Mouse (Mus musculus) forebrain, embryonic 14.5 days (tissue): ENCODE data around the gene Atp2b4. TPM values are rescaled to one million over a fixed set of nuclear protein-coding genes. Genes with fewer than 3 reads are reported as not detected.

Source experiments
- ATAC-seq: fragments of 200-750 bp; cut with Nextera tagmentation; 2 replicates; pipeline ENCODE4 v1.8.0; 2017; ENCODE audit warnings: mild to moderate bottlenecking, moderate library complexity
- DNase-seq: peaks from one replicate; pipeline ENCODE4 v3.0.0-alpha.2; 2015; ENCODE audit warnings: low spot score
- H3K27ac ChIP-seq: fragments of 300-500 bp; sonication (generic); 2 replicates; pipeline ENCODE4 v1.5.1; 2014; ENCODE audit warnings: low read depth, mild to moderate bottlenecking, control low read depth, low read length, moderate library complexity
- H3K27me3 ChIP-seq: fragments of 300-500 bp; sonication (generic); replicated peaks from 2 replicates; pipeline ENCODE4 v1.6.1; 2014; ENCODE audit warnings: low read length, control low read depth, mixed read lengths; ENCODE audit not compliant: control insufficient read depth, insufficient read depth
- H3K36me3 ChIP-seq: fragments of 300-500 bp; sonication (generic); 2 replicates; pipeline ENCODE4 v1.6.1; 2014; ENCODE audit warnings: low read length, control low read depth; ENCODE audit not compliant: control insufficient read depth, insufficient read depth
- H3K4me1 ChIP-seq: fragments of 300-500 bp; sonication (generic); 2 replicates; pipeline ENCODE4 v1.6.1; 2014; ENCODE audit warnings: antibody characterized with exemption, low read length, control low read depth; ENCODE audit not compliant: control insufficient read depth, insufficient read depth
- H3K4me2 ChIP-seq: fragments of 300-500 bp; sonication (generic); 2 replicates; pipeline ENCODE4 v1.6.1; 2014; ENCODE audit warnings: mild to moderate bottlenecking, control low read depth, low read length
- H3K4me3 ChIP-seq: fragments of 300-500 bp; sonication (generic); 2 replicates; pipeline ENCODE4 v1.5.1; 2014; ENCODE audit warnings: low read depth, low read length, control low read depth
- H3K9ac ChIP-seq: fragments of 300-500 bp; sonication (generic); 2 replicates; pipeline ENCODE4 v1.6.1; 2014; ENCODE audit warnings: mild to moderate bottlenecking, low read length, control low read depth, moderate library complexity
- H3K9me3 ChIP-seq: fragments of 300-500 bp; sonication (generic); replicated peaks from 2 replicates; pipeline ENCODE4 v1.6.1; 2016; ENCODE audit warnings: low read length, control low read depth, mixed read lengths; ENCODE audit not compliant: control insufficient read depth
- WGBS: fragments of 180-500 bp; shearing (Covaris S2); extraction: QIAGEN DNeasy Blood & Tissue Kit; methylation state at CpG from one replicate; pipeline ENCODE4 v1.1.7; 2014; 5-methylcytosine and 5-hydroxymethylcytosine counted together
- polyA plus RNA-seq: library from polyadenylated mRNA; unstranded; fragments of >200 nt; fragmentation: Nextera tagmentation; extraction: Ambion mirVana; gene quantifications from 2 replicates; pipeline ENCODE4 v1.2.1, GENCODE M21; 2014

Gene Atp2b4
- polyA plus RNA-seq, 1 experiment from 2014 or later = 10.2 TPM

GRCm38 (mm10) chr1:133744609-133745008 lies 56.2 kb downstream of the Atp2b4 start:
- WGBS = 43% methylated on average over 4 of the region's 4 CpGs
- Histone ChIP-seq H3K36me3 (no peaks in the 10 kb centered on the region), H3K4me3 (no peak overlapping the region), H3K4me2 (no peak overlapping the region), H3K27me3 (no peaks in the 10 kb centered on the region), H3K4me1 (peaks cover 12% of the 10 kb centered on the region), H3K9ac (no peak overlapping the region), H3K27ac (no peak overlapping the region), H3K9me3 (no peaks in the 10 kb centered on the region)
- ATAC-seq (no peak), DNase-seq (peak; percentile 55)

GRCm38 (mm10) chr1:133742517-133742916 lies 58.3 kb downstream of the Atp2b4 start:
- Histone ChIP-seq H3K27me3 (no peaks in the 10 kb centered on the region), H3K4me2 (no peak overlapping the region), H3K4me1 (peaks cover 12% of the 10 kb centered on the region), H3K4me3 (no peak overlapping the region), H3K36me3 (no peaks in the 10 kb centered on the region), H3K27ac (no peak overlapping the region), H3K9ac (no peak overlapping the region), H3K9me3 (no peaks in the 10 kb centered on the region)
- WGBS = 24% methylated on average over 8 of the region's 8 CpGs
- no peak for DNase-seq
- no peak for ATAC-seq

GRCm38 (mm10) chr1:133741881-133742434 lies 58.9 kb downstream of the Atp2b4 start:
- no peak overlapping the region for H3K27ac ChIP-seq
- no peak for DNase-seq

GRCm38 (mm10) chr1:133741171-133741570 lies 59.7 kb downstream of the Atp2b4 start:
- no peaks in the 10 kb centered on the region for H3K36me3 ChIP-seq
- WGBS = 76% methylated on average over 6 of the region's 6 CpGs
- DNase-seq (no peak), ATAC-seq (no peak)
- H3K4me3 ChIP-seq = no peak overlapping the region
- H3K4me1 ChIP-seq = peaks cover 12% of the 10 kb centered on the region
- no peak overlapping the region for H3K27ac ChIP-seq
- no peak overlapping the region for H3K4me2 ChIP-seq
- H3K9ac ChIP-seq = no peak overlapping the region
- no peaks in the 10 kb centered on the region for H3K27me3 ChIP-seq
- no peaks in the 10 kb centered on the region for H3K9me3 ChIP-seq

More at GRCm38 (mm10) chr1:133741881-133742434, 58.9 kb downstream of the Atp2b4 start:
- Histone ChIP-seq H3K4me2 (no peak overlapping the region), H3K4me3 (no peak overlapping the region), H3K4me1 (peaks cover 12% of the 10 kb centered on the region), H3K36me3 (no peaks in the 10 kb centered on the region), H3K27me3 (no peaks in the 10 kb centered on the region), H3K9me3 (no peaks in the 10 kb centered on the region), H3K9ac (no peak overlapping the region)
- WGBS = 46% methylated on average over 11 of the region's 11 CpGs
- ATAC-seq = no peak

- WGBS = 79% methylated on average over 7 of the region's 7 CpGs
- Histone ChIP-seq H3K4me3 (no peak overlapping the region), H3K27me3 (no peaks in the 10 kb centered on the region), H3K9me3 (no peaks in the 10 kb centered on the region), H3K4me1 (peaks cover 6% of the 10 kb centered on the region), H3K9ac (peak overlapping the region; percentile 88; the same call in 1 of the 2 replicates), H3K4me2 (no peak overlapping the region), H3K27ac (no peak overlapping the region), H3K36me3 (0 out of 2 replicates have a peak, but pooled peaks cover 2% of the 10 kb centered on the region)
- ATAC-seq (peak; percentile 14; the same call in 1 of the 2 replicates), DNase-seq (no peak)
These were observed 64.2 kb downstream of the Atp2b4 start for GRCm38 (mm10) chr1:133736664-133737063.

- peaks cover 5% of the 10 kb centered on the region; the same call in 1 of the 2 replicates for H3K36me3 ChIP-seq
- H3K27ac ChIP-seq = no peak overlapping the region
- peak; percentile 91 for DNase-seq
- ATAC-seq = peak; percentile 94
- H3K4me2 ChIP-seq = peak overlapping the region; percentile 54
- H3K4me3 ChIP-seq = peak overlapping the region; percentile 43
- H3K9me3 ChIP-seq = no peaks in the 10 kb centered on the region
- peak overlapping the region; percentile 88 for H3K9ac ChIP-seq
- WGBS = 14% methylated on average over 17 of the region's 17 CpGs
- H3K27me3 ChIP-seq = no peaks in the 10 kb centered on the region
- H3K4me1 ChIP-seq = peaks cover 6% of the 10 kb centered on the region
These were observed 64.7 kb downstream of the Atp2b4 start for GRCm38 (mm10) chr1:133735995-133736652.

- H3K27me3 ChIP-seq = no peaks in the 10 kb centered on the region
- peaks cover 27% of the 10 kb centered on the region for H3K36me3 ChIP-seq
- 70% methylated on average over 11 of the region's 11 CpGs for WGBS
- no peak for ATAC-seq
- peaks cover 6% of the 10 kb centered on the region for H3K4me1 ChIP-seq
- no peak overlapping the region for H3K4me3 ChIP-seq
- H3K4me2 ChIP-seq = no peak overlapping the region
- no peaks in the 10 kb centered on the region for H3K9me3 ChIP-seq
- H3K9ac ChIP-seq = no peak overlapping the region
- DNase-seq = no peak
- no peak overlapping the region for H3K27ac ChIP-seq
These were observed 68.0 kb downstream of the Atp2b4 start for GRCm38 (mm10) chr1:133732814-133733213.

GRCm38 (mm10) chr1:133728339-133728738 lies 72.5 kb downstream of the Atp2b4 start:
- Histone ChIP-seq H3K9me3 (no peaks in the 10 kb centered on the region), H3K4me1 (no peaks in the 10 kb centered on the region), H3K27me3 (no peaks in the 10 kb centered on the region), H3K27ac (no peak overlapping the region), H3K4me3 (no peak overlapping the region), H3K4me2 (no peak overlapping the region), H3K36me3 (peaks cover 35% of the 10 kb centered on the region), H3K9ac (no peak overlapping the region)
- WGBS = 82% methylated on average over 7 of the region's 7 CpGs
- ATAC-seq (no peak), DNase-seq (no peak)

GRCm38 (mm10) chr1:133720342-133720741 lies 80.5 kb downstream of the Atp2b4 start:
- no peaks in the 10 kb centered on the region for H3K9me3 ChIP-seq
- no peak for ATAC-seq
- no peak for DNase-seq
- peaks cover 14% of the 10 kb centered on the region; the same call in 1 of the 2 replicates for H3K36me3 ChIP-seq
- H3K27me3 ChIP-seq = no peaks in the 10 kb centered on the region
- H3K4me3 ChIP-seq = no peak overlapping the region
- no peaks in the 10 kb centered on the region for H3K4me1 ChIP-seq
- no peak overlapping the region for H3K9ac ChIP-seq
- no peak overlapping the region for H3K4me2 ChIP-seq
- no peak overlapping the region for H3K27ac ChIP-seq
- WGBS = 85% methylated on average over 7 of the region's 7 CpGs
